Mouse (Mus musculus) lung, adult 2 months (tissue): ENCODE data around the gene Col25a1.

Experiments used
- CTCF ChIP-seq: fragments of 200-500 bp; IDR thresholded peaks from 2 replicates; pipeline ENCODE4 v1.5.1; 2011; ENCODE audit warnings: mild to moderate bottlenecking, low read length, control low read depth; ENCODE audit not compliant: insufficient read depth
- POLR2A ChIP-seq: fragments of 200-500 bp; IDR thresholded peaks from 2 replicates; pipeline ENCODE4 v1.6.1; 2011; ENCODE audit warnings: low read depth, mild to moderate bottlenecking, control low read depth, low read length, borderline replicate concordance; ENCODE audit errors: extremely low read depth

GRCm38 (mm10) chr3:130216646-130217045 is 85.3 kb downstream of the Col25a1 start:
- TF ChIP-seq CTCF (no peak), POLR2A (no peak)
